Mouse (Mus musculus): ENCODE results near the gene Ttc9c.
A peak's percentile ranks its signal among the peaks of the same experiment; 100 is the strongest.

Gene Ttc9c

GRCm38 (mm10) chr19:8830664-8831063, 11.5 kb upstream of the Ttc9c start:
- no peak for DNase-seq (ENCODE audit: low spot score in 2 of 2)

GRCm38 (mm10) chr19:8829660-8830059, 10.5 kb upstream of the Ttc9c start, which contains the start of gene AC129217.1:
Gene AC129217.1, plus strand, starts transcription at chr19:8829773.
- no peak for DNase-seq (ENCODE audit: low spot score in 2 of 2)

- no peak for DNase-seq (ENCODE audit: low spot score in 2 of 2)
Measured at GRCm38 (mm10) chr19:8822696-8823095, 3.6 kb upstream of the Ttc9c start.

GRCm38 (mm10) chr19:8821146-8821545, 2.0 kb upstream of the Ttc9c start:
- no peak for DNase-seq (ENCODE audit: low spot score in 2 of 2)

- DNase-seq (ENCODE audit: low spot score in 2 of 2): no peak
Measured at GRCm38 (mm10) chr19:8820424-8820956, 1.4 kb upstream of the Ttc9c start.

- peak; percentile 99 for DNase-seq (ENCODE audit: low spot score in 2 of 2)
Measured at GRCm38 (mm10) chr19:8819596-8820423, 677 bp upstream of the Ttc9c start, which contains the start of gene Hnrnpul2. Gene Hnrnpul2, plus strand, starts transcription at chr19:8820010.

GRCm38 (mm10) chr19:8818301-8818798, 783 bp downstream of the Ttc9c start:
- DNase-seq (ENCODE audit: low spot score in 2 of 2): no peak

- no peak for DNase-seq (ENCODE audit: low spot score in 2 of 2)
Measured at GRCm38 (mm10) chr19:8817001-8817400, 2.1 kb downstream of the Ttc9c start.

- DNase-seq (ENCODE audit: low spot score in 2 of 2): no peak
Measured at GRCm38 (mm10) chr19:8815812-8816211, 3.3 kb downstream of the Ttc9c start.

GRCm38 (mm10) chr19:8806810-8807209, 12.3 kb downstream of the Ttc9c start:
- no peak for DNase-seq (ENCODE audit: low spot score in 2 of 2)

GRCm38 (mm10) chr19:8803879-8804660, 15.1 kb downstream of the Ttc9c start:
- no peak for DNase-seq (ENCODE audit: low spot score in 2 of 2)

- DNase-seq (ENCODE audit: low spot score in 2 of 2): no peak
Measured at GRCm38 (mm10) chr19:8803204-8803780, 15.8 kb downstream of the Ttc9c start.

GRCm38 (mm10) chr19:8802130-8802821, 16.9 kb downstream of the Ttc9c start, which contains the start of gene Zbtb3:
Gene Zbtb3, plus strand, starts transcription at chr19:8802555.
- DNase-seq (ENCODE audit: low spot score in 2 of 2): peak; percentile 98 to 99

- no peak for DNase-seq (ENCODE audit: low spot score in 2 of 2)
Measured at GRCm38 (mm10) chr19:8798947-8799315, 20.2 kb downstream of the Ttc9c start.

GRCm38 (mm10) chr19:8798264-8798946, 20.7 kb downstream of the Ttc9c start, which contains the start of gene Polr2g:
Gene Polr2g, minus strand, starts transcription at chr19:8798577.
- DNase-seq (ENCODE audit: low spot score in 2 of 2): peak; percentile 93 to 94

- DNase-seq (ENCODE audit: low spot score in 2 of 2): no peak
Measured at GRCm38 (mm10) chr19:8790171-8790570, 29.0 kb downstream of the Ttc9c start.

- no peak for DNase-seq (ENCODE audit: low spot score in 2 of 2)
Measured at GRCm38 (mm10) chr19:8789171-8789570, 30.0 kb downstream of the Ttc9c start.

GRCm38 (mm10) chr19:8788521-8788920, 30.6 kb downstream of the Ttc9c start:
- DNase-seq (ENCODE audit: low spot score in 2 of 2): no peak

- DNase-seq (ENCODE audit: low spot score in 2 of 2): peak; percentile 94 to 97
Measured at GRCm38 (mm10) chr19:8786008-8786781, 32.9 kb downstream of the Ttc9c start, which contains the start of gene Taf6l. Gene Taf6l, minus strand, starts transcription at chr19:8786417.

Data from heart, adult 9 months (tissue).